Mouse (Mus musculus): ENCODE results near the gene S100a14.

The S100a14 gene

GRCm38 (mm10) chr3:90526580-90526979 is at the start of gene S100a14:
TSS of gene S100a14 (plus strand) at chr3:90526856.
- peak in 1 of 2 experiments; percentile 32 for DNase-seq (ENCODE audit: low spot score in 2 of 2)

GRCm38 (mm10) chr3:90486998-90487397 is 39.7 kb upstream of the S100a14 start:
- no peak for DNase-seq (ENCODE audit: low spot score in 2 of 2)

- DNase-seq (ENCODE audit: low spot score in 2 of 2): no peak
Measured at GRCm38 (mm10) chr3:90488576-90488975, 38.1 kb upstream of the S100a14 start.

GRCm38 (mm10) chr3:90490696-90491256 is 35.9 kb upstream of the S100a14 start, which contains the start of gene Snapin:
TSS of gene Snapin (minus strand) at chr3:90491033.
- DNase-seq (ENCODE audit: low spot score in 2 of 2): peak; percentile 95

GRCm38 (mm10) chr3:90491350-90491749 is 35.3 kb upstream of the S100a14 start:
- peak; percentile 66 to 72 for DNase-seq (ENCODE audit: low spot score in 2 of 2)

GRCm38 (mm10) chr3:90493831-90494540 is 32.7 kb upstream of the S100a14 start:
- no peak for DNase-seq (ENCODE audit: low spot score in 2 of 2)

- no peak for DNase-seq (ENCODE audit: low spot score in 2 of 2)
Measured at GRCm38 (mm10) chr3:90495850-90496525, 30.7 kb upstream of the S100a14 start.

GRCm38 (mm10) chr3:90497597-90497996 is 29.1 kb upstream of the S100a14 start:
- no peak for DNase-seq (ENCODE audit: low spot score in 2 of 2)

- DNase-seq (ENCODE audit: low spot score in 2 of 2): no peak
Measured at GRCm38 (mm10) chr3:90503444-90503843, 23.2 kb upstream of the S100a14 start.

GRCm38 (mm10) chr3:90505216-90505615 is 21.4 kb upstream of the S100a14 start:
- DNase-seq (ENCODE audit: low spot score in 2 of 2): no peak

GRCm38 (mm10) chr3:90506362-90506761 is 20.3 kb upstream of the S100a14 start:
- no peak for DNase-seq (ENCODE audit: low spot score in 2 of 2)

GRCm38 (mm10) chr3:90508287-90508949 is 18.2 kb upstream of the S100a14 start:
- no peak for DNase-seq (ENCODE audit: low spot score in 2 of 2)

GRCm38 (mm10) chr3:90508950-90509746 is 17.5 kb upstream of the S100a14 start, which contains the start of gene Chtop:
TSS of gene Chtop (minus strand) at chr3:90509498.
- peak; percentile 99 to 100 for DNase-seq (ENCODE audit: low spot score in 2 of 2)

- no peak for DNase-seq (ENCODE audit: low spot score in 2 of 2)
Measured at GRCm38 (mm10) chr3:90509747-90510123, 16.9 kb upstream of the S100a14 start.

GRCm38 (mm10) chr3:90512276-90512675 is 14.4 kb upstream of the S100a14 start:
- no peak for DNase-seq (ENCODE audit: low spot score in 2 of 2)

- DNase-seq (ENCODE audit: low spot score in 2 of 2): no peak
Measured at GRCm38 (mm10) chr3:90512948-90513642, 13.6 kb upstream of the S100a14 start.

GRCm38 (mm10) chr3:90513796-90514590 is 12.7 kb upstream of the S100a14 start, which contains the start of the genes S100a1 and S100a13:
TSS of gene S100a1 (minus strand) at chr3:90514392.
TSS of gene S100a13 (plus strand) at chr3:90514435.
- peak; percentile 32 to 47 for DNase-seq (ENCODE audit: low spot score in 2 of 2)

GRCm38 (mm10) chr3:90514691-90515090 is 12.0 kb upstream of the S100a14 start:
- DNase-seq (ENCODE audit: low spot score in 2 of 2): peak; percentile 69 to 70

GRCm38 (mm10) chr3:90515242-90515641 is 11.4 kb upstream of the S100a14 start:
- no peak for DNase-seq (ENCODE audit: low spot score in 2 of 2)

- no peak for DNase-seq (ENCODE audit: low spot score in 2 of 2)
Measured at GRCm38 (mm10) chr3:90515789-90516188, 10.9 kb upstream of the S100a14 start.

Data from spleen, postnatal 36 days (tissue).